Mouse (Mus musculus) adipose tissue, adult 10 weeks (tissue): ENCODE data around the gene Map3k13. TPM values are rescaled to one million over a fixed set of nuclear protein-coding genes. Genes with fewer than 3 reads are reported as not detected.

ENCODE experiments used
- polyA plus RNA-seq: library from polyadenylated mRNA; stranded (reverse); fragments of 350-450 nt; fragmentation: Illumina TruSeq; extraction: RNeasy Lipid Tissue Mini Kit (QIAGEN cat#74804); gene quantifications from one replicate; pipeline ENCODE4 v1.2.3, GENCODE M21; 2014; ENCODE audit warnings: low read depth, low replicate concordance

The Map3k13 gene
- 1.0 TPM for polyA plus RNA-seq

GRCm38 (mm10) chr16:21793875-21794696 lies at the start of gene Map3k13:
Map3k13 (plus strand) TSS chr16:21794346.

GRCm38 (mm10) chr16:21787516-21788353 lies 6.4 kb upstream of the Map3k13 start, which contains the start of gene Ehhadh:
Ehhadh (minus strand) TSS chr16:21787807.

GRCm38 (mm10) chr16:21946761-21947715 lies 152.9 kb downstream of the Map3k13 start, which contains the start of gene Tmem41a:
Tmem41a (minus strand) TSS chr16:21947552.

Other genes starting within 250 kb of the Map3k13 start
- gene 2510009E07Rik, start 99.7 kb upstream of the Map3k13 start, polyA plus RNA-seq: 19.4 TPM
- 23.1 TPM for gene Ehhadh, start 6.5 kb upstream of the Map3k13 start, polyA plus RNA-seq
- 4.9 TPM for gene Tmem41a, start 153.2 kb downstream of the Map3k13 start, polyA plus RNA-seq
- gene Liph, start 201.3 kb downstream of the Map3k13 start, polyA plus RNA-seq: 0.32 TPM
- gene Senp2, start 215.1 kb downstream of the Map3k13 start, polyA plus RNA-seq: 30.7 TPM